Comparison of ENCODE assay signal across 8 mouse cellular contexts in genomic region chr7:35585191-35586054, GRCm38 (mm10). TPM values are rescaled to one million over a fixed set of nuclear protein-coding genes. Genes with fewer than 3 reads are reported as not detected.
DNase-seq lines count a peak whose midpoint lies in the region; ATAC-seq and TF ChIP-seq lines count a peak whose summit lies in the region.

TSS of gene Rgs9bp (minus strand) at chr7:35585582.

- 1% methylated on average over 45 of the region's 45 CpGs for WGBS in forebrain, embryonic 12.5 days
- under 1% methylated on average over 43 of the region's 45 CpGs for WGBS in hindbrain, embryonic 12.5 days
- WGBS in midbrain, embryonic 15.5 days: under 1% methylated on average over 45 of the region's 45 CpGs
- WGBS in stomach, postnatal 0 days: under 1% methylated on average over 40 of the region's 45 CpGs

- peaks cover 39% of the 10 kb centered on the region for H3K4me1 ChIP-seq in E14TG2a.4 (replicated peaks; ENCODE audit: low read depth, low read length)
- peaks cover 26% of the 10 kb centered on the region for H3K4me1 ChIP-seq in forebrain, embryonic 12.5 days
- peaks cover 25% of the 10 kb centered on the region for H3K4me1 ChIP-seq in hindbrain, embryonic 12.5 days
- peaks cover 27% of the 10 kb centered on the region for H3K4me1 ChIP-seq in midbrain, embryonic 15.5 days
- H3K4me1 ChIP-seq in stomach, postnatal 0 days (replicated peaks; ENCODE audit: control insufficient read depth, insufficient read depth): peaks cover 6% of the 10 kb centered on the region

- peak within 1 kb of the TSS; percentile 70; the same call in 1 of the 2 replicates for H3K27ac ChIP-seq in forebrain, embryonic 12.5 days
- H3K27ac ChIP-seq in hindbrain, embryonic 12.5 days: peak within 1 kb of the TSS; percentile 80
- H3K27ac ChIP-seq in midbrain, embryonic 15.5 days: peak within 1 kb of the TSS; percentile 48
- H3K27ac ChIP-seq in stomach, postnatal 0 days (replicated peaks): peak within 1 kb of the TSS; percentile 35; the same call in 1 of the 2 replicates

- peaks cover 31% of the 10 kb centered on the region for H3K27me3 ChIP-seq in E14TG2a.4 (ENCODE audit: insufficient read depth, low read length)
- peaks cover 41% of the 10 kb centered on the region for H3K27me3 ChIP-seq in forebrain, embryonic 12.5 days
- peaks cover 38% of the 10 kb centered on the region for H3K27me3 ChIP-seq in hindbrain, embryonic 12.5 days
- H3K27me3 ChIP-seq in midbrain, embryonic 15.5 days (replicated peaks): peaks cover 34% of the 10 kb centered on the region
- no peaks in the 10 kb centered on the region; the same call in 1 of the 2 replicates for H3K27me3 ChIP-seq in stomach, postnatal 0 days (ENCODE audit: control insufficient read depth, insufficient read depth, low read length)

- intact Hi-C loops in left cerebral cortex, postnatal 14 days (cut with DNase I): no loop called here

- no peak for TF ChIP-seq EP300 in stomach, postnatal 0 days (optimal IDR thresholded peaks at IDR 0.05)

- no peaks in the 10 kb centered on the region for H3K9me3 ChIP-seq in E14TG2a.4 (ENCODE audit: low read length)
- no peaks in the 10 kb centered on the region for H3K9me3 ChIP-seq in forebrain, embryonic 12.5 days
- H3K9me3 ChIP-seq in hindbrain, embryonic 12.5 days (replicated peaks): no peaks in the 10 kb centered on the region
- no peaks in the 10 kb centered on the region for H3K9me3 ChIP-seq in midbrain, embryonic 15.5 days
- no peaks in the 10 kb centered on the region for H3K9me3 ChIP-seq in stomach, postnatal 0 days (ENCODE audit: control insufficient read depth, low read length)

- peak; percentile 56 to 72 for DNase-seq in adrenal gland, postnatal 36 days
- peak; percentile 77 for DNase-seq in liver
- DNase-seq in stomach, postnatal 0 days (ENCODE audit: low spot score): peak; percentile 73
- no peak for DNase-seq in left cerebral cortex, postnatal 14 days (ENCODE audit: low spot score in 2 of 2)

- H3K4me3 ChIP-seq in E14TG2a.4 (replicated peaks; ENCODE audit: low read length): peak within 1 kb of the TSS; percentile 97
- H3K4me3 ChIP-seq in forebrain, embryonic 12.5 days (replicated peaks): peak within 1 kb of the TSS; percentile 72
- H3K4me3 ChIP-seq in hindbrain, embryonic 12.5 days: peak within 1 kb of the TSS; percentile 86
- peak within 1 kb of the TSS; percentile 65 for H3K4me3 ChIP-seq in midbrain, embryonic 15.5 days
- peak within 1 kb of the TSS; percentile 93 for H3K4me3 ChIP-seq in stomach, postnatal 0 days (ENCODE audit: low read depth, low read length)

- no peak for TF ChIP-seq CTCF in E14TG2a.4 (conservative IDR thresholded peaks at IDR 0.05; ENCODE audit: low read length)
- TF ChIP-seq CTCF in stomach, postnatal 0 days (IDR thresholded peaks at IDR 0.05; ENCODE audit: low read depth): no peak

- H3K4me2 ChIP-seq in forebrain, embryonic 12.5 days: peak within 1 kb of the TSS; percentile 99
- H3K4me2 ChIP-seq in hindbrain, embryonic 12.5 days (replicated peaks): peak within 1 kb of the TSS; percentile 99
- H3K4me2 ChIP-seq in midbrain, embryonic 15.5 days: peak within 1 kb of the TSS; percentile 99
- peak within 1 kb of the TSS; percentile 98 for H3K4me2 ChIP-seq in stomach, postnatal 0 days (replicated peaks; ENCODE audit: low read depth)

- ATAC-seq in forebrain, embryonic 12.5 days (ENCODE audit: low FRiP score): peak; percentile 61
- peak; percentile 74 for ATAC-seq in hindbrain, embryonic 12.5 days (ENCODE audit: low FRiP score)
- peak; percentile 71 for ATAC-seq in midbrain, embryonic 15.5 days (replicated peaks)
- ATAC-seq in stomach, postnatal 0 days (ENCODE audit: low FRiP score, low TSS enrichment): peak; percentile 60

- H3K36me3 ChIP-seq in E14TG2a.4 (ENCODE audit: insufficient read depth, low read length): peaks cover 11% of the 10 kb centered on the region; the same call in 1 of the 2 replicates
- H3K36me3 ChIP-seq in forebrain, embryonic 12.5 days (replicated peaks): no peaks in the 10 kb centered on the region
- no peaks in the 10 kb centered on the region for H3K36me3 ChIP-seq in hindbrain, embryonic 12.5 days
- H3K36me3 ChIP-seq in midbrain, embryonic 15.5 days (replicated peaks): no peaks in the 10 kb centered on the region
- H3K36me3 ChIP-seq in stomach, postnatal 0 days (ENCODE audit: control insufficient read depth, insufficient read depth, low read length): no peaks in the 10 kb centered on the region

- peak within 1 kb of the TSS; percentile 75 for H3K9ac ChIP-seq in forebrain, embryonic 12.5 days
- H3K9ac ChIP-seq in hindbrain, embryonic 12.5 days: peak within 1 kb of the TSS; percentile 81
- peak within 1 kb of the TSS; percentile 52 for H3K9ac ChIP-seq in midbrain, embryonic 15.5 days
- H3K9ac ChIP-seq in stomach, postnatal 0 days (ENCODE audit: low read length): peak within 1 kb of the TSS; percentile 74

RNA-seq across cellular contexts. Expression of gene Rgs9bp, which starts in this region (rescaled TPM):
- total RNA-seq in adrenal gland, postnatal 36 days (2021): under 1 TPM; 0.20 to 0.53 TPM
- polyA plus RNA-seq in forebrain, embryonic 12.5 days (2016; fragmentation: Nextera tagmentation; extraction: Ambion mirVana): 0.04 and 0.14 TPM in 2 replicates
- polyA plus RNA-seq in hindbrain, embryonic 12.5 days (2016; fragmentation: Nextera tagmentation; extraction: Ambion mirVana): 0.12 and 0.16 TPM in 2 replicates
- polyA plus RNA-seq in midbrain, embryonic 15.5 days (2015; fragmentation: Nextera tagmentation; extraction: Ambion mirVana): 0.04 TPM in 1 of 2 replicates, not detected in the other
- polyA plus RNA-seq in stomach, postnatal 0 days (2015; fragmentation: Nextera tagmentation; extraction: Ambion mirVana): 0.28 and 0.48 TPM in 2 replicates
- total RNA-seq in left cerebral cortex, postnatal 14 days (2021): 1 to 10 TPM; 1.2 to 1.5 TPM

Comparison
In these comparisons a context has a peak if more than half of its experiments do, and no peak if none do; other contexts are left out.
1. Peak in DNase-seq in adrenal gland, postnatal 36 days; RNA of the gene not detected or under 1 TPM.
2. Peak in ATAC-seq, H3K4me3 ChIP-seq, H3K27ac ChIP-seq, H3K9ac ChIP-seq and H3K4me2 ChIP-seq in forebrain, embryonic 12.5 days; RNA of the gene not detected or under 1 TPM.
3. Peak in ATAC-seq, H3K4me3 ChIP-seq, H3K27ac ChIP-seq, H3K9ac ChIP-seq and H3K4me2 ChIP-seq in hindbrain, embryonic 12.5 days; RNA of the gene not detected or under 1 TPM.
4. Peak in ATAC-seq, H3K4me3 ChIP-seq, H3K27ac ChIP-seq, H3K9ac ChIP-seq and H3K4me2 ChIP-seq in midbrain, embryonic 15.5 days; RNA of the gene not detected or under 1 TPM.
5. Peak in DNase-seq, ATAC-seq, H3K4me3 ChIP-seq, H3K27ac ChIP-seq, H3K9ac ChIP-seq and H3K4me2 ChIP-seq in stomach, postnatal 0 days; RNA of the gene not detected or under 1 TPM.